Mouse (Mus musculus) spleen, adult 2 months (tissue): ENCODE data around the gene Ugt1a7c.
"Not testable (repeated sequence)": the region's sequence is repeated elsewhere in the genome, so short reads cannot be mapped to it uniquely, and the experiment has no call there.

ENCODE experiments used
- CTCF ChIP-seq: fragments of 200-500 bp; IDR thresholded peaks from 2 replicates; pipeline ENCODE4 v1.5.1; 2011; ENCODE audit warnings: mild to moderate bottlenecking, inconsistent platforms; ENCODE audit not compliant: insufficient read depth, insufficient read length, insufficient replicate concordance; ENCODE audit errors: extremely low read depth
- POLR2A ChIP-seq: fragments of 200-500 bp; IDR thresholded peaks from 2 replicates; pipeline ENCODE4 v1.6.1; 2011; ENCODE audit warnings: low read depth, low read length, inconsistent platforms

GRCm38 (mm10) chr1:88098546-88098945 lies 3.7 kb downstream of the Ugt1a7c start:
- TF ChIP-seq CTCF, POLR2A: not testable (repeated sequence)
